Mouse (Mus musculus) T-helper 1 cell (primary cell): ENCODE measurements around the gene Ms4a5.

Source experiments
- in situ Hi-C: fragments of 300-600 bp; cut with MboI, MseI; formaldehyde crosslinking; loops from one replicate; pipeline ENCODE4 v1.15.1; 2025; ENCODE audit warnings: high pct_unique_total_duplicates

The Ms4a5 gene

GRCm38 (mm10) chr19:11232348-11232747 lies 51.3 kb downstream of the Ms4a5 start, which contains the start of gene Ms4a12:
Gene Ms4a12 (minus strand): TSS chr19:11232448.
- in situ Hi-C loops, result no loop called here
